Mouse (Mus musculus): Measurements from ENCODE around the gene Smo.

The Smo gene

GRCm38 (mm10) chr6:29774161-29774560 lies 38.9 kb downstream of the Smo start:
- no peak for DNase-seq (ENCODE audit: low read depth, low spot score)

DNA sequence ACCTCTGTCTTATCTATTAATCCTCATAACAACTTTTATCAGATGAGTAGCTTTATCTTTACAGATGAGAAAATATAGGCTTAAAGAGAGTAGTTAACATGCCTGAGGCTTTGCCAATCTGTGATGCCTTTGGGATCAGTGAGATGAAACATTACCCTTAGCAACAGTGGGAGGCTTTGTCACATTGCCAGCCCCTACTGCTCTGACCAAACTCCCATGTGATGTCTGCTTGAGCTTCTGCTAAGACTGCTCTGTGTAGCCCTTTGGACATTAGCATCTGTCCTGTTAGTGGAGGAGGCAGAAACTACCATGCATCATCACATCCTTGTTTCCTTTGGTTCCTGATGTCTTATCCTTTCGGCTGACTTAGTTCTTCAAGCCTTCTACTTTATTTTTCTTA lies 40.3 kb downstream of the Smo start:
- no peak for DNase-seq (ENCODE audit: low read depth, low spot score)

GRCm38 (mm10) chr6:29776542-29777237 lies 41.4 kb downstream of the Smo start:
- DNase-seq (ENCODE audit: low read depth, low spot score): no peak

DNA sequence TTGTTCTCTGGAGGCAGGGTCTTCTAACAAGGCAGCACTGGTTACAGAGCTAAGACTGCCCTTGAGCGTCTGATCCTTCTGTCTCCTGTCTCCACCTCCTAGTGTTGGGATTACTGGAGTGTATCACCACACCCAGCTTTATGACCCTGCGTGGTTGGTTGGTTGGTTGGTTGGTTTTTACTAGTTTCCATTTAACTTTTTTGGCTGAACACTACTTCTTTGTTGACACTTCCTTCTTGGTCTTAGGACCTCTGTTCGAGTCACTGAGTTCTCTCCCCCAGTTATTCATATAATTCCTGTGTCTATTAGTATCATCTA lies 41.9 kb downstream of the Smo start:
- DNase-seq (ENCODE audit: low read depth, low spot score): no peak

DNA sequence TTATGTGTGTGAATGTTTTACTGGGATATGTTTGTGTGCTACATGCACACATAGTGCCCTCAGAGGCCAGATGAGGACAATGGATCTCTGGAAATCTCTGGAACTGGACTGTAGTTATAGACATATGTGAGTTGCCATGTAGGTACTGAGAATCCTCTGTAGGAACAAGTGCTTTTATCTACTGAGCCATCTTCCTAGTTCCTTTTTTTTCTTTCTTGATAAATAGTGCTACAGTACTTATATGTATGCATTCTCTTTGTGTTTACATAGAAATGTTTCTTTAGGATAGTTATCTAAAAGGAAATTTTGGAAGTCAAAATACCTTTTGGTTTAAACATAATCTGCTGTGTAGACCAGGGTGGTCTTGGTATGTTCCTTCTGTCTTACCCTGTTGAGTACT lies 44.8 kb downstream of the Smo start:
- no peak for DNase-seq (ENCODE audit: low read depth, low spot score)

DNA sequence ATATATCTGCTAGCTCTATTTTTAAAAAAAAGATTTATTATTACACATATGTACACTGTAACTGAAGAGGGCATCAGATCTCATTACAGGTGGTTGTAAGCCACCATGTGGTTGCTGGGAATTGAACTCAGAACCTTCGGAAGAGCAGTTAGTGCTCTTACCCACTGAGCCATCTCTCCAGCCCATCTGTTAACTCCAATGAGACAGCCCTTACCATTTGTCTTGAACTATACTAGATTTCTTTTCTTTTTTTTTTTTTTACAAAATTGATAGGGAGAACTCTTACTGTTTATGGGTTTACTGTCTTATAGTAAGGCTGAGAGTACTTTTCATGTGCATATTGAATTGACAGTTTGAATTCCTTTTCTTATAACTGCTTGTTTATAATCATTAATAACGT lies 45.3 kb downstream of the Smo start:
- DNase-seq (ENCODE audit: low read depth, low spot score): no peak

DNA sequence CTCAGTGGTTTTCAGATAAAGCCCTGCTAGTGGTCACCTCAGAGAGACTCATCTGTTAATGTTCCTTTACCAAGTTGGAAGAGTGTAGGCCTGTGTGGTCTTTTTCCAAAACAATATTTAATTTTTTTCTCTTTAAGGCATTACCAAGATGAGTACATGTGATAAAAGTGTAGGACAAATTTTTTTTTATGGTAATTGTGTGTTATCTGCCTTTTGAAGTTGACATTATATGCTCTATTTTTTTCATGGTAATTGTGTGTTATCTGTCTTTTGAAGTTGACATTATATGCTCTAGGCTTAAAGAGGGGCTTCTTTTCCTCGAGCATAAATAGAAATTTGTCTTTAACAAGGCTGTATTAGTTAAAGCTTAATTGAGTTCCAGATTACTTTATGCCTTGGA lies 46.9 kb downstream of the Smo start:
- no peak for DNase-seq (ENCODE audit: low read depth, low spot score)

DNA sequence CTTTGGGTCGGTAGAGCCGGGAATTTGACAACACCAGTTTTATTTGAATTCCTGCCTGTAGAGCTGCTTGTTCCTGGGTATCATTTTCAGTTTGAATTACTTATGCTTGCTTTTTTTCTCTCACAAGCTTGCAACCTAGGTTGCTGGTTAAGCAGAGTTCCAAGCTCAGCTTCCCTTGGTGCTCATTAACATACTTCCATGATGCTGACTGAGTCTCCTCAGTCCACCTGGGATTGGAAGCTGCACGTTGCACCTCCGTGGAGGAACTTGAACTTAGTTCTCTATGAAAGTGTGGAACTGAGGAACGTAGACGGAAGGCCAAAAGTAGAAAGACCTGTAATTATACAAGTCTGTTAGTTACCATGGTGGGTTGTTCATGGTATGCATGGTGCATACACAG lies 48.7 kb downstream of the Smo start:
- no peak for DNase-seq (ENCODE audit: low read depth, low spot score)

GRCm38 (mm10) chr6:29784413-29785021 lies 49.2 kb downstream of the Smo start:
- DNase-seq (ENCODE audit: low read depth, low spot score): no peak

GRCm38 (mm10) chr6:29785759-29786158 lies 50.5 kb downstream of the Smo start:
- no peak for DNase-seq (ENCODE audit: low read depth, low spot score)

GRCm38 (mm10) chr6:29788779-29789350 lies 53.6 kb downstream of the Smo start:
- DNase-seq (ENCODE audit: low read depth, low spot score): no peak

- no peak for DNase-seq (ENCODE audit: low read depth, low spot score)
These were observed 54.9 kb downstream of the Smo start for GRCm38 (mm10) chr6:29790014-29790698.

DNA sequence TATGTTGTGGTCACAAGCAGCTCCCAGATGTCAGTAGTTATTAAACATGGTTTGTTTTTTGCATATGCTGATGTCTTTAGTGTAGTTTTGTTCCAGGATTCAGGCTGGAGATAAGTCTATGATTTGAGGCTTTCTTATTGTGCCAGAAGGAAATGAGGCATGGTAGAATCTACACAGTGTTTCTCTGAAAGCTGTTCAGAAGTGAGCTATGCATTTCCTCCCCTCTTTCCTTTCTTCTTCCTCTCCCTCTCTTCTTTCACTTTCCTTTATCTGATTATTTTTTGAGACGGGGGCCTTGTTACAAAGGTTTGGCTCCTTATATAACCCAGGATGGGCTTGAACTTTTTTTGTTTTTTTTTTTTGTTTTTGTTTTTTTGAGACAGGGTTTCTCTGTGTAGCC lies 58.2 kb downstream of the Smo start:
- no peak for DNase-seq (ENCODE audit: low read depth, low spot score)

- DNase-seq (ENCODE audit: low read depth, low spot score): no peak
These were observed 59.3 kb downstream of the Smo start for GRCm38 (mm10) chr6:29794582-29794981.

DNA sequence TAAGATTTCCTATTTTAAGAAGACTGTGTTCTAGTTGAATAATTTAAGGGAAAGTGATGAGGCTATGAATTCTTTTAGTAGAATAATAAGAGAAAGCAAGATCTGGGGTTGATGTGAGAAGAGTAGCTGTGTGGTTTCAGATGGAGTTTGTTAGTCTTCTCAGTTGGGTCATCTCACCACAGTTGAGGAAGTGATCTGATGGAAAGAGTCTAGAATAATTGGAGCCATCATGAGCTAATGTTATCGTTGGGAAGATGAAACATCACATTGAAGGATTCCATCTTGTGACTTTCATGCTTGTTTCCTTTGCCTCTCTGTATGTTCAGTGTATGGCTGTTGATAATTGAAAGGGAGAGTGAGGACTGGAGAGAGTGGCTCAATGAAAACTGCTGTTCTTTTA lies 67.7 kb downstream of the Smo start:
- DNase-seq (ENCODE audit: low read depth, low spot score): no peak

- no peak for DNase-seq (ENCODE audit: low read depth, low spot score)
These were observed 68.7 kb downstream of the Smo start for GRCm38 (mm10) chr6:29804006-29804405.

GRCm38 (mm10) chr6:29805381-29805780 lies 70.1 kb downstream of the Smo start:
- DNase-seq (ENCODE audit: low read depth, low spot score): no peak

Data from retina, adult 2 months (tissue).